Mouse (Mus musculus): ENCODE measurements around the gene Prss27.
A peak's percentile ranks its signal among the peaks of the same experiment; 100 is the strongest.
"Not testable (repeated sequence)": the region's sequence is repeated elsewhere in the genome, so short reads cannot be mapped to it uniquely, and the experiment has no call there.

Prss27 gene

GRCm38 (mm10) chr17:24062459-24063155, 24.7 kb downstream of the Prss27 start:
- H3K36me3 ChIP-seq (ENCODE audit: insufficient read depth, low read length): peaks cover 91% of the 10 kb centered on the region
- TF ChIP-seq CTCF (conservative IDR thresholded peaks at IDR 0.05; ENCODE audit: low read length) (no peak), POU5F1 (IDR thresholded peaks at IDR 0.05; ENCODE audit: borderline replicate concordance, low read length) (no peak), NANOG (IDR thresholded peaks at IDR 0.05; ENCODE audit: borderline replicate concordance, low read length) (no peak)
- H3K9me3 ChIP-seq (ENCODE audit: low read length): no peaks in the 10 kb centered on the region
- peaks cover 34% of the 10 kb centered on the region for H3K4me1 ChIP-seq (replicated peaks; ENCODE audit: low read depth, low read length)
- H3K27me3 ChIP-seq (ENCODE audit: insufficient read depth, low read length): no peaks in the 10 kb centered on the region
- H3K4me3 ChIP-seq (replicated peaks; ENCODE audit: low read length): no peak overlapping the region

GRCm38 (mm10) chr17:24068271-24068670, 30.3 kb downstream of the Prss27 start:
- peaks cover 55% of the 10 kb centered on the region for H3K4me1 ChIP-seq (replicated peaks; ENCODE audit: low read depth, low read length)
- H3K27me3 ChIP-seq (ENCODE audit: insufficient read depth, low read length): no peaks in the 10 kb centered on the region
- H3K4me3 ChIP-seq (replicated peaks; ENCODE audit: low read length): no peak overlapping the region
- H3K36me3 ChIP-seq (ENCODE audit: insufficient read depth, low read length): peaks cover 76% of the 10 kb centered on the region
- no peaks in the 10 kb centered on the region for H3K9me3 ChIP-seq (ENCODE audit: low read length)
- no peak for TF ChIP-seq POU5F1 (IDR thresholded peaks at IDR 0.05; ENCODE audit: borderline replicate concordance, low read length)
- TF ChIP-seq CTCF (conservative IDR thresholded peaks at IDR 0.05; ENCODE audit: low read length): no peak
- no peak for TF ChIP-seq NANOG (IDR thresholded peaks at IDR 0.05; ENCODE audit: borderline replicate concordance, low read length)

- no peak for TF ChIP-seq CTCF (conservative IDR thresholded peaks at IDR 0.05; ENCODE audit: low read length)
- no peak for TF ChIP-seq NANOG (IDR thresholded peaks at IDR 0.05; ENCODE audit: borderline replicate concordance, low read length)
- TF ChIP-seq POU5F1 (IDR thresholded peaks at IDR 0.05; ENCODE audit: borderline replicate concordance, low read length): no peak
- H3K4me3 ChIP-seq (replicated peaks; ENCODE audit: low read length): no peak overlapping the region
- H3K36me3 ChIP-seq (ENCODE audit: insufficient read depth, low read length): peaks cover 72% of the 10 kb centered on the region
- H3K9me3 ChIP-seq (ENCODE audit: low read length): no peaks in the 10 kb centered on the region
- H3K27me3 ChIP-seq (ENCODE audit: insufficient read depth, low read length): no peaks in the 10 kb centered on the region
- peaks cover 46% of the 10 kb centered on the region for H3K4me1 ChIP-seq (replicated peaks; ENCODE audit: low read depth, low read length)
Measured at GRCm38 (mm10) chr17:24069531-24069930, 31.6 kb downstream of the Prss27 start.

- peak within 1 kb of the TSS; percentile 99 for H3K4me3 ChIP-seq (replicated peaks; ENCODE audit: low read length)
- peaks cover 57% of the 10 kb centered on the region for H3K36me3 ChIP-seq (ENCODE audit: insufficient read depth, low read length)
- TF ChIP-seq NANOG (IDR thresholded peaks at IDR 0.05; ENCODE audit: borderline replicate concordance, low read length): no peak
- TF ChIP-seq POU5F1 (IDR thresholded peaks at IDR 0.05; ENCODE audit: borderline replicate concordance, low read length): peak; percentile 45; the same call in 1 of the 2 replicates
- H3K27me3 ChIP-seq (ENCODE audit: insufficient read depth, low read length): no peaks in the 10 kb centered on the region
- peaks cover 53% of the 10 kb centered on the region for H3K4me1 ChIP-seq (replicated peaks; ENCODE audit: low read depth, low read length)
- H3K9me3 ChIP-seq (ENCODE audit: low read length): no peaks in the 10 kb centered on the region
Measured at GRCm38 (mm10) chr17:24072919-24073696, 35.2 kb downstream of the Prss27 start, which contains the start of gene Kctd5. Kctd5 (minus strand) TSS chr17:24073485.

- peaks cover 61% of the 10 kb centered on the region for H3K36me3 ChIP-seq (ENCODE audit: insufficient read depth, low read length)
- no peaks in the 10 kb centered on the region for H3K27me3 ChIP-seq (ENCODE audit: insufficient read depth, low read length)
- no peaks in the 10 kb centered on the region for H3K9me3 ChIP-seq (ENCODE audit: low read length)
- H3K4me3 ChIP-seq (replicated peaks; ENCODE audit: low read length): no peak overlapping the region
- no peak for TF ChIP-seq CTCF (conservative IDR thresholded peaks at IDR 0.05; ENCODE audit: low read length)
- TF ChIP-seq NANOG (IDR thresholded peaks at IDR 0.05; ENCODE audit: borderline replicate concordance, low read length): no peak
- no peak for TF ChIP-seq POU5F1 (IDR thresholded peaks at IDR 0.05; ENCODE audit: borderline replicate concordance, low read length)
- peaks cover 17% of the 10 kb centered on the region for H3K4me1 ChIP-seq (replicated peaks; ENCODE audit: low read depth, low read length)
Measured at GRCm38 (mm10) chr17:24077101-24077500, 39.2 kb downstream of the Prss27 start.

GRCm38 (mm10) chr17:24084593-24084992, 46.6 kb downstream of the Prss27 start:
- no peaks in the 10 kb centered on the region for H3K9me3 ChIP-seq (ENCODE audit: low read length)
- no peaks in the 10 kb centered on the region for H3K27me3 ChIP-seq (ENCODE audit: insufficient read depth, low read length)
- peaks cover 16% of the 10 kb centered on the region for H3K4me1 ChIP-seq (replicated peaks; ENCODE audit: low read depth, low read length)
- no peak overlapping the region for H3K4me3 ChIP-seq (replicated peaks; ENCODE audit: low read length)
- H3K36me3 ChIP-seq (ENCODE audit: insufficient read depth, low read length): peaks cover 82% of the 10 kb centered on the region
- TF ChIP-seq NANOG (IDR thresholded peaks at IDR 0.05; ENCODE audit: borderline replicate concordance, low read length) (no peak), POU5F1 (IDR thresholded peaks at IDR 0.05; ENCODE audit: borderline replicate concordance, low read length) (no peak), CTCF (conservative IDR thresholded peaks at IDR 0.05; ENCODE audit: low read length) (no peak)

- not testable (repeated sequence) for H3K4me3 ChIP-seq (replicated peaks; ENCODE audit: low read length); H3K27me3 ChIP-seq (ENCODE audit: insufficient read depth, low read length); H3K9me3 ChIP-seq (ENCODE audit: low read length)
- Histone ChIP-seq H3K4me1 (replicated peaks; ENCODE audit: low read depth, low read length) (peaks cover 16% of the 10 kb centered on the region), H3K36me3 (ENCODE audit: insufficient read depth, low read length) (peaks cover 83% of the 10 kb centered on the region)
Measured at GRCm38 (mm10) chr17:24086399-24086798, 48.5 kb downstream of the Prss27 start.

GRCm38 (mm10) chr17:24090575-24090974, 52.6 kb downstream of the Prss27 start:
- H3K4me3 ChIP-seq (replicated peaks; ENCODE audit: low read length): no peak overlapping the region
- peaks cover 84% of the 10 kb centered on the region for H3K36me3 ChIP-seq (ENCODE audit: insufficient read depth, low read length)
- TF ChIP-seq NANOG (IDR thresholded peaks at IDR 0.05; ENCODE audit: borderline replicate concordance, low read length) (no peak), CTCF (conservative IDR thresholded peaks at IDR 0.05; ENCODE audit: low read length) (no peak), POU5F1 (IDR thresholded peaks at IDR 0.05; ENCODE audit: borderline replicate concordance, low read length) (no peak)
- H3K9me3 ChIP-seq (ENCODE audit: low read length): no peaks in the 10 kb centered on the region
- no peaks in the 10 kb centered on the region for H3K27me3 ChIP-seq (ENCODE audit: insufficient read depth, low read length)
- H3K4me1 ChIP-seq (replicated peaks; ENCODE audit: low read depth, low read length): peaks cover 16% of the 10 kb centered on the region

Data from E14TG2a.4 (cell line).